Mouse (Mus musculus) cortical plate, adult 2 months (tissue): Measurements from ENCODE around the gene Cacna2d1.

Experiments used
- CTCF ChIP-seq: fragments of 200-500 bp; IDR thresholded peaks from 2 replicates; pipeline ENCODE4 v1.5.1; 2011; ENCODE audit warnings: mild to moderate bottlenecking, control low read depth, low read length; ENCODE audit not compliant: insufficient read depth; ENCODE audit errors: extremely low read depth
- POLR2A ChIP-seq: fragments of 200-500 bp; IDR thresholded peaks from 2 replicates; pipeline ENCODE4 v1.6.1; 2011; ENCODE audit warnings: mild to moderate bottlenecking, low read length, control low read depth; ENCODE audit not compliant: insufficient read depth; ENCODE audit errors: extremely low read depth

- TF ChIP-seq CTCF, result no peak
- no peak for TF ChIP-seq POLR2A
Observed at GRCm38 (mm10) chr5:16002431-16003063, 68.1 kb downstream of the Cacna2d1 start.
